Mouse (Mus musculus) lung, postnatal 4 days (tissue): ENCODE results near the gene Gars.

Source experiments
- DNase-seq, 2 experiments: peaks; one replicate each; pipeline ENCODE4 v3.0.0; 2021

Gene Gars

GRCm38 (mm10) chr6:55098603-55099002 is 60.8 kb downstream of the Gars start:
- DNase-seq = no peak

DNA sequence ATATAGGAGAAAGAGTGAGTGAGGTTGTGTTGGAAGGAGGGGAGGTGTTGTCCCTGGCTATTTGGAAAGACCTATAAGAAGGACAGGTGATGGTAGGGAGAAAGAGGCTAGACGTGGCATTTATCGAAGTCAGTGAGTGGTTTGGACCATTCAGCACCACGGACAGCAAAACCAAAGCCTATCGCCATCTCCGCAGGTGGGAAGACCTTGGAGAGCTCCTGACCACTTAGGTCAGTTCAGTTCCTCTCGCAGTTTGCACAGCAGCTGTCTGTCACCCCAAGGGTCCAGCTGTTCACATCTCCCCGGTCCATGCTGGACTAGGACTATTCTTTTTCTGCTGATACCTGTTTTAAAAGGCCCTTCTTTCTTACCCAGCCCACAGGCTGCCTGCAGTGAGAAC is 70.6 kb downstream of the Gars start:
- DNase-seq = peak; percentile 31 to 62

GRCm38 (mm10) chr6:55117325-55118109 is 79.7 kb downstream of the Gars start:
- peak; percentile 9 to 39 for DNase-seq

DNA sequence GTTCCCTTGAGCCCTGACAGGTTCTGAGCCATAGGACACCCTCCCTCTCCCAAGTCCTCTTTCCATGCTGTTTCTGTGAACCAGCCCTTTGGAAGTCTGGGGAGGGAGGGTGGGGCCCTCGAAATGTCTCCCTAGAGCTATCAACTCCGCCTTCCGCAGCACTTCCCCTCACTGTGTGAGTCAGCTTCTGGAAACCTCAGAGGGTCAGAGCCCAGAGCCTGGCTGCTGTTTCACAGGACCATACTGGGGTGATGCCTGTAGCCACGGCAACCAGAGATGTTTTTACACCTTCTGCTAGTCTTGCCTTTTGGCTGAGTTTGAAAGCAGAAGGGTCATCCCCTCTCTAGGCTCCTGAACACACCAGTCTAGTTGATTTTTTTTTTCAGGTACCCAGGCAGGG is 85.2 kb downstream of the Gars start:
- no peak for DNase-seq

DNA sequence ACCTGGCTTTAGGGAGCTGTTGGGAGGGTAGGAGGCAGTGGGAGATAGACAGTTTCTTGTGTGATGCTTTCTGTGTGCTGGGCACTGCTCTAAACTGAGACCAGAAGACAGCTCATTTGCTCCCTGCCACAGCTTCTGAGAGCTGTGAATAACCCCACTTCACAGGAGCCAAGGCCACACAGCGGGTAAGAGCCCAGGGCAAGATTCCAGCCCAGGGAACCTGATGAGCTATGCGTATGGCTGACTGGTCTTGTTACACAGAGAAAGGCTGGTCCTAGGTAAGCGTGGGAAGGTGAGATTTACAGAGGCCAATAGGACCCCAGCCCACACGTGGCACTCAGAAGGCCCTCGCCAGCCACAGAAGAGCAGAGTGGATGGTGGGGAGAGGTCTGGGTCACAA is 88.8 kb downstream of the Gars start:
- DNase-seq = no peak

DNA sequence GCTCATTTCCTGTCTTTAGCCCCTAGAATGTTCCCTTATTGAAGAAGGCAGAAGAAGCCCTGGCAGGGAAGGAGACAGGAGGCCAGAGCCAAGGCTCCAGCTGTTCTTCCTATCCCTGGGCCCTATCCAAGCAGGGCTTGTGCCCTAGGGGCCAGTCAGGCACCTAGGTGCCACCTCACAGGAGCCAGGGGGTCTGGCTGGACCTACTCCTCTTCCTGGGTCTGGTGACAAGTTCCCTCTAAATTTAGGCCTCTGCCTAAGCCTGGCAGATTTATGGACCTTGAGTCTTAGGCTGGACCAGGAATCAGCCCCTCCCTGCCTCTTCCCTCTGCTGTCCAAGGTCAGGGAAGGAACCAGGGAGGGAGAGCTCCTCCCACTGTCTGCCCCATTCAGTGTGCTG is 90.6 kb downstream of the Gars start:
- no peak for DNase-seq
